Mouse (Mus musculus) heart, postnatal 36 days (tissue): ENCODE results near the gene Gm37240. TPM values are rescaled to one million over a fixed set of nuclear protein-coding genes. Genes with fewer than 3 reads are reported as not detected.

ENCODE experiments used
- DNase-seq, 2 experiments: peaks; one replicate each; pipeline ENCODE4 v3.0.0; 2021 to 2022
- intact Hi-C: fragments of 180-260 bp; cut with DNase I; formaldehyde crosslinking; loops from one replicate; pipeline ENCODE4 v1.15.1; 2025
- total RNA-seq, 2 experiments: library from RNA; stranded (reverse); gene quantifications; 2 replicates each; pipeline ENCODE4 v1.2.3; 2021

The Gm37240 gene
- total RNA-seq, 2 experiments from 2014 or later = 35.9 to 45.6 TPM

- intact Hi-C loops = no loop called here
- DNase-seq = no peak
Observed at GRCm38 (mm10) chr3:85469711-85470110, 417.6 kb downstream of the Gm37240 start.

GRCm38 (mm10) chr3:85468995-85469394 is 418.3 kb downstream of the Gm37240 start:
- intact Hi-C loops = no loop called here
- no peak for DNase-seq

- intact Hi-C loops = no loop called here
- DNase-seq = no peak
Observed at GRCm38 (mm10) chr3:85465283-85466025, 421.9 kb downstream of the Gm37240 start.

- no peak for DNase-seq
- intact Hi-C loops = no loop called here
Observed at GRCm38 (mm10) chr3:85460021-85460420, 427.3 kb downstream of the Gm37240 start.

GRCm38 (mm10) chr3:85456983-85457382 is 430.3 kb downstream of the Gm37240 start:
- no peak for DNase-seq
- intact Hi-C loops = no loop called here

GRCm38 (mm10) chr3:85455453-85455852 is 431.9 kb downstream of the Gm37240 start:
- intact Hi-C loops = no loop called here
- DNase-seq = no peak

GRCm38 (mm10) chr3:85454001-85454400 is 433.3 kb downstream of the Gm37240 start:
- intact Hi-C loops = no loop called here
- no peak for DNase-seq

GRCm38 (mm10) chr3:85449461-85449860 is 437.9 kb downstream of the Gm37240 start:
- DNase-seq = no peak
- intact Hi-C loops = no loop called here

GRCm38 (mm10) chr3:85442781-85443180 is 444.5 kb downstream of the Gm37240 start:
- intact Hi-C loops = no loop called here
- no peak for DNase-seq

GRCm38 (mm10) chr3:85442261-85442660 is 445.1 kb downstream of the Gm37240 start:
- DNase-seq = no peak
- intact Hi-C loops = no loop called here

GRCm38 (mm10) chr3:85435406-85435805 is 451.9 kb downstream of the Gm37240 start:
- DNase-seq = no peak
- intact Hi-C loops = no loop called here

- no peak for DNase-seq
- intact Hi-C loops = no loop called here
Observed at GRCm38 (mm10) chr3:85431208-85431607, 456.1 kb downstream of the Gm37240 start.

GRCm38 (mm10) chr3:85423376-85423997 is 463.8 kb downstream of the Gm37240 start:
- no peak for DNase-seq
- intact Hi-C loops = no loop called here

GRCm38 (mm10) chr3:85421403-85421802 is 465.9 kb downstream of the Gm37240 start:
- no peak for DNase-seq
- intact Hi-C loops = no loop called here

GRCm38 (mm10) chr3:85417663-85418062 is 469.7 kb downstream of the Gm37240 start:
- intact Hi-C loops = no loop called here
- DNase-seq = no peak

GRCm38 (mm10) chr3:85398841-85399240 is 488.5 kb downstream of the Gm37240 start:
- intact Hi-C loops = no loop called here
- no peak for DNase-seq

GRCm38 (mm10) chr3:85398483-85398835 is 488.9 kb downstream of the Gm37240 start:
- no peak for DNase-seq
- intact Hi-C loops = no loop called here

- intact Hi-C loops = no loop called here
- no peak for DNase-seq
Observed at GRCm38 (mm10) chr3:85397816-85398482, 489.4 kb downstream of the Gm37240 start.

- intact Hi-C loops = no loop called here
- no peak for DNase-seq
Observed at GRCm38 (mm10) chr3:85393395-85393794, 493.9 kb downstream of the Gm37240 start.

GRCm38 (mm10) chr3:85391756-85392155 is 495.6 kb downstream of the Gm37240 start:
- intact Hi-C loops = no loop called here
- no peak for DNase-seq

GRCm38 (mm10) chr3:85391111-85391510 is 496.2 kb downstream of the Gm37240 start:
- intact Hi-C loops = no loop called here
- DNase-seq = no peak

GRCm38 (mm10) chr3:85385371-85385770 is 501.9 kb downstream of the Gm37240 start:
- intact Hi-C loops = no loop called here
- DNase-seq = no peak
